Mouse (Mus musculus): ENCODE results near the gene Myadm.

GRCm38 (mm10) chr7:3239193-3239592 is 49.7 kb upstream of the Myadm start:
- TF ChIP-seq HCFC1 (IDR thresholded peaks at IDR 0.05; ENCODE audit: borderline replicate concordance, insufficient read depth, low read length) (no peak), ZNF384 (IDR thresholded peaks at IDR 0.05; ENCODE audit: low read depth, low read length) (no peak), ZC3H11A (IDR thresholded peaks at IDR 0.05; ENCODE audit: borderline replicate concordance, low read depth, low read length) (no peak), MAFK (IDR thresholded peaks at IDR 0.05; ENCODE audit: insufficient read depth, low read depth, low read length) (no peak)

Data from ES-E14 (cell line).